Mouse (Mus musculus) liver, embryonic 14.5 days (tissue): Measurements from ENCODE around the gene Add1.

Source experiments
- CTCF ChIP-seq: IDR thresholded peaks from 2 replicates; pipeline ENCODE4 v1.5.1; 2016; ENCODE audit warnings: antibody characterized with exemption, low read depth, control low read depth
- EP300 ChIP-seq: IDR thresholded peaks from 2 replicates; pipeline ENCODE4 v1.6.1; 2016; ENCODE audit warnings: antibody characterized with exemption, low read depth

DNA sequence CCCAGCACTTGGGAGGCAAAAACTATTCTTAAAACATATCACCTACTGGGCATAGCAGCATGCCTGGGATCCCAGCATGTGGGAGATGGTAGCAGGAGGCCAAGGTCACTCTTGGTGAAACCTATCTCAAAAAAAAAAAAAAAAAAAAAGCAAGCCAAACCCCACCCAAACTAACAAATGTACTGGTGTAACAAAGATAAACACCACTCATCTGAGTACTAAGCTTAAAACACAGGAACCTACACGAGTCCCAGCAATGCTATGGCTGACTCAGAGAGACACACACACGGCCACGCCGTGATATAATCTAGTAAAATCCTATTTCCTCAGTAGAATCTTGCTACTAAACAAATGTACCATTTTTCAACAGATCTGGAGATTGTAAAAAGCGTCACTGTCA lies 79.5 kb downstream of the Add1 start:
- TF ChIP-seq CTCF: no peak
- TF ChIP-seq EP300: no peak
